Mouse (Mus musculus) thymus, postnatal 0 days (tissue): ENCODE results near the gene Vmn1r122. TPM values are rescaled to one million over a fixed set of nuclear protein-coding genes. Genes with fewer than 3 reads are reported as not detected.
"Not testable (repeated sequence)": the region's sequence is repeated elsewhere in the genome, so short reads cannot be mapped to it uniquely, and the experiment has no call there.

Experiments used
- DNase-seq: peaks from one replicate; pipeline ENCODE4 v3.0.0-alpha.2; 2015; ENCODE audit warnings: low spot score
- polyA plus RNA-seq: library from polyadenylated mRNA; unstranded; fragments of >200 nt; fragmentation: Nextera tagmentation; extraction: Ambion mirVana; gene quantifications from 2 replicates; pipeline ENCODE4 v1.2.1, GENCODE M21; 2015

The Vmn1r122 gene
- polyA plus RNA-seq = not detected in 2 replicates

GRCm38 (mm10) chr7:21134028-21134427 lies at the start of gene Vmn1r122:
Gene Vmn1r122 (minus strand): TSS chr7:21134128.
- DNase-seq = not testable (repeated sequence)

- not testable (repeated sequence) for DNase-seq
Measured at GRCm38 (mm10) chr7:21161885-21162284, 28.0 kb upstream of the Vmn1r122 start, which contains the start of gene Vmn1r123. Gene Vmn1r123 (plus strand): TSS chr7:21162185.

- not testable (repeated sequence) for DNase-seq
Measured at GRCm38 (mm10) chr7:21098413-21098812, 35.5 kb downstream of the Vmn1r122 start, which contains the start of gene Vmn1r121. Gene Vmn1r121 (minus strand): TSS chr7:21098513.

Other genes with a start within 250 kb of the Vmn1r122 start
- not detected in 2 replicates for gene Vmn1r118, start 221.8 kb downstream of the Vmn1r122 start, polyA plus RNA-seq
- gene Vmn1r119, start 121.7 kb downstream of the Vmn1r122 start, polyA plus RNA-seq = not detected in 2 replicates
- gene Vmn1r120, start 80.3 kb downstream of the Vmn1r122 start, polyA plus RNA-seq = not detected in 2 replicates
- gene Vmn1r121, start 35.6 kb downstream of the Vmn1r122 start, polyA plus RNA-seq = not detected in 2 replicates
- gene Vmn1r123, start 28.1 kb upstream of the Vmn1r122 start, polyA plus RNA-seq = not detected in 2 replicates
- gene Gm5157, start 56.3 kb upstream of the Vmn1r122 start, polyA plus RNA-seq = not detected in 2 replicates
- not detected in 2 replicates for gene Vmn1r124, start 126.5 kb upstream of the Vmn1r122 start, polyA plus RNA-seq
- not detected in 2 replicates for gene Vmn1r125, start 138.1 kb upstream of the Vmn1r122 start, polyA plus RNA-seq
- not detected in 2 replicates for gene Vmn1r126, start 167.3 kb upstream of the Vmn1r122 start, polyA plus RNA-seq
- gene Vmn1r127, start 185.7 kb upstream of the Vmn1r122 start, polyA plus RNA-seq = not detected in 2 replicates
- not detected in 2 replicates for gene Vmn1r128, start 215.2 kb upstream of the Vmn1r122 start, polyA plus RNA-seq
- not detected in 2 replicates for gene Vmn1r129, start 227.2 kb upstream of the Vmn1r122 start, polyA plus RNA-seq